Mouse (Mus musculus): ENCODE measurements at regions not wholly inside any gene's neighbourhood (a gene's known extent, or its start where the extent isn't known, plus 50 kb on each side); places are given as distances from the start of the nearest gene placed in this dataset.

DNA sequence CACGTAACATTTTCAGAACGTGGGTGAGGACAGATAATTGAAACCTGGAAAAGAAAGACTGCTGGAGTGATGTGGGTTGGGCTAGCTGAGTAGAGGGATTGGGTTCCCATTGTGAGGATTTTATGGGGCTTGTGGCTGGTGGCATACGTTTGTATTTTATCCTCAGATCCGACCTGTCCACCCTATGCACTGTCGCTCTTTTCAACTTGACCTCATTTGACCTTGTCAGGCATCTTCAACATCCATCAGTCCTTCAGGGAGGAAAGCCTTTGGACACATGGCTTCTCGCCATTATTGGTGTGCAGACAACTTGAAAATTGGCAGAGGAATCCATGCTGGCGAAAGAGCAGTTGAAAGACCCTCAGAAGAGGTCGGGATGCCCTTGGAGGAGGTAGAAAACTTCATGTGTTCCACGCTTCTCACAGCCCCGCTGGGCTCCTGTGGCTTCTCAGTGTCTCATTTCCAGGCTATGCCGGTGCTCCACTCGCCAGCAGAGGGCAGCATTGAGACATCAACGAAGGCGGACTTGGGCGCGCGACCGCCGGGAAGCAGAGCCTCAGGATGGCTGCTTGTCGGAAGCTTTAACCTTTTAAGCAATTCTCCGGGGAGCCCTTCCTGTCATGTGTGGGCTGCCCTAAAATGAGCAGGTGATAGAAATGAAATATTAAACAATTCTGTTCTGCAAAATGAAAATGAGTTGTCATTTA is 896.8 kb upstream of the Car8 start:
- TF ChIP-seq EP300 (IDR thresholded peaks at IDR 0.05; ENCODE audit: insufficient read depth, low read depth, low read length) (no peak), POLR2A (IDR thresholded peaks at IDR 0.05; ENCODE audit: insufficient read depth, low read depth, low read length) (no peak), CTCF (IDR thresholded peaks at IDR 0.05) (peak; percentile 97)
